Mouse (Mus musculus) spleen, postnatal 36 days (tissue): ENCODE measurements at regions not wholly inside any gene's neighbourhood (a gene's known extent, or its start where the extent isn't known, plus 50 kb on each side); places are given as distances from the start of the nearest gene placed in this dataset.
A peak's percentile ranks its signal among the peaks of the same experiment; 100 is the strongest.
"Not testable (repeated sequence)": the region's sequence is repeated elsewhere in the genome, so short reads cannot be mapped to it uniquely, and the experiment has no call there.

Experiments
- DNase-seq, 2 experiments: peaks; one replicate each; pipeline ENCODE4 v3.0.0; 2022; ENCODE audit warnings: low spot score in 2 of 2, mixed read lengths in 1 of 2

- DNase-seq: no peak
Observed at GRCm38 (mm10) chr8:81286280-81287034, 55.9 kb upstream of the Inpp4b start.

GRCm38 (mm10) chr8:81260089-81260488, 82.3 kb upstream of the Inpp4b start:
- DNase-seq: peak in 1 of 2 experiments; percentile 1

GRCm38 (mm10) chr8:81223872-81224271, 118.5 kb upstream of the Inpp4b start:
- no peak for DNase-seq

- DNase-seq: not testable (repeated sequence)
Observed at GRCm38 (mm10) chr8:81187061-81187790, 155.1 kb upstream of the Inpp4b start.

GRCm38 (mm10) chr8:81175537-81175936, 160.8 kb upstream of the Usp38 start:
- DNase-seq: no peak

- DNase-seq: no peak
Observed at GRCm38 (mm10) chr8:81147239-81147638, 132.5 kb upstream of the Usp38 start.

GRCm38 (mm10) chr8:81106763-81107509, 92.2 kb upstream of the Usp38 start:
- DNase-seq: no peak

- no peak for DNase-seq
Observed at GRCm38 (mm10) chr8:81098963-81099362, 84.2 kb upstream of the Usp38 start.

- no peak for DNase-seq
Observed at GRCm38 (mm10) chr8:81097076-81097819, 82.5 kb upstream of the Usp38 start.

GRCm38 (mm10) chr8:81095237-81095636, 80.5 kb upstream of the Usp38 start:
- no peak for DNase-seq

GRCm38 (mm10) chr8:81080865-81081637, 66.3 kb upstream of the Usp38 start:
- no peak for DNase-seq

GRCm38 (mm10) chr8:81079887-81080300, 65.2 kb upstream of the Usp38 start:
- DNase-seq: peak in 1 of 2 experiments; percentile 11

GRCm38 (mm10) chr8:81069080-81069840, 54.5 kb upstream of the Usp38 start:
- no peak for DNase-seq

GRCm38 (mm10) chr8:81068519-81068918, 53.8 kb upstream of the Usp38 start:
- no peak for DNase-seq

GRCm38 (mm10) chr8:81066765-81067164, 52.0 kb upstream of the Usp38 start:
- no peak for DNase-seq
